Mouse (Mus musculus): ENCODE results near the gene Taf13. TPM values are rescaled to one million over a fixed set of nuclear protein-coding genes. Genes with fewer than 3 reads are reported as not detected.
"Not testable (repeated sequence)": the region's sequence is repeated elsewhere in the genome, so short reads cannot be mapped to it uniquely, and the experiment has no call there.

The Taf13 gene
- total RNA-seq (2021) = 10 to 100 TPM; 14.9 to 15.5 TPM
- long read RNA-seq, experiment 1, transcript Taf13-204 (4 exons, 2,443 nt) = major isoform, 10 of 17 reads
- long read RNA-seq, experiment 1, partial matches to known transcripts = 1 of 17 reads
- long read RNA-seq, experiment 1, other reads (novel, unspliced or antisense) = 4 of 17 reads
- long read RNA-seq, experiment 2, transcript Taf13-204 (4 exons, 2,443 nt) = major isoform, 11 of 12 reads
- long read RNA-seq, experiment 2, partial matches to known transcripts = 0 of 12 reads
- long read RNA-seq, experiment 2, other reads (novel, unspliced or antisense) = 1 of 12 reads

DNA sequence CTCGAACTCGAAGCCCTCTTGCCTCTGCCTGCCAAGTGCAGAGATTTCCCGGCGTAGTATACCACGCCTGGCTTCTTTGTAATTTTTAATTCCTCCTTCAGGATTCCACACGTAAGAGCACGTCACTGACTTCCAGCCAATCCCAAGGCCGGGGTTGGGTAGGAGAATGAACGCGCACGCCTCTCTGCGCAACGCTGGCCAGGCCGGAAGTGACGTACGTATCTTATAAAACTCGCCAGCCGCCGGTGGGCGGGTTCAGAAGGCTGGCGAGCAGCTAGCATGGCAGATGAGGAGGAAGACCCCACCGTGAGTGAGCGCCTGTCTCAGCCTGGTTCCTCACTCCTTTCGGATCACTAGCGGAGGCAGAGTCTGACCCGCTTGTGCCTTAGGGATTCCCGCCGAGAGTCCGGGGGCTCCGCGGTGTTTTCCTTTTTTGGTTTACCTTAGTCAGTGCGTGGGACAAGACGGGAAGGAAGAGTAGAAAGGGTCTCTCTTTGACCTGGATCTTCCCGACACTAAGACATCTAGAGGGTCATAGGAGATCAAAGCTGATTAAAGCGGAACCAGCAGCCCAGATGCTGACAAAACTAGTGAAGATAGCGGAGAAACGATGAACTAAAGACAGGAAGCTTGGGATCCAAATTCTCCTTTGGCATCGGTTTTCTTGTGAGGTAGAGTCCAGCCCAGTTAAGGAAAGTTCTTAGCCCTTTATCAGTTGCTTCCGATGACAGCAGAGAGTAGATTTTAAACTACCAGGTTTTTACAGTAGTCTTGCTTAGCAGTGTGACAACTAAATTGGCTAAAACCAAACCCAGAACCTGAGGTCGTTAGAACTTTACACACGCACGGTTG lies at the start of gene Taf13:
Taf13 (plus strand) TSS at position 256 of the 852 bp plus-strand sequence.
- peak; percentile 98 for DNase-seq

DNA sequence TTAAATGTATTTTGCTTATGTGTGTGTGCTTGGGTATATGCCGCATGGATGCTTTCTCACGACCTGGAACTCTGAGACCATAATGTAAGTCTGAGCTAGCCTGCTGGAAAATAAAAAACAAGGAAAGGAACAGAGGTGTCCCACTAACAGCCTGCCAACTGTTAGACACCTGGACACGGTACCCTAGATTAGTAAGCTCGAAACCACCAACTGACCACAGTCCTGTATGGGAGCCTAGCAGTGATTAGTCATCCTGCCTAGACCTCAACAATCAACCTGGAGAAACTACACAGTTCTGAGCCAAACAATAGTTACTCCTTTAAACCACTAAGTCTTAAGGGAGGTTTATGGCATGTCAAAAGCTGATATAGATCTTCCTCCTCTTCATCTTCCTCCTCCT lies 48.1 kb upstream of the Taf13 start:
- DNase-seq = no peak

DNA sequence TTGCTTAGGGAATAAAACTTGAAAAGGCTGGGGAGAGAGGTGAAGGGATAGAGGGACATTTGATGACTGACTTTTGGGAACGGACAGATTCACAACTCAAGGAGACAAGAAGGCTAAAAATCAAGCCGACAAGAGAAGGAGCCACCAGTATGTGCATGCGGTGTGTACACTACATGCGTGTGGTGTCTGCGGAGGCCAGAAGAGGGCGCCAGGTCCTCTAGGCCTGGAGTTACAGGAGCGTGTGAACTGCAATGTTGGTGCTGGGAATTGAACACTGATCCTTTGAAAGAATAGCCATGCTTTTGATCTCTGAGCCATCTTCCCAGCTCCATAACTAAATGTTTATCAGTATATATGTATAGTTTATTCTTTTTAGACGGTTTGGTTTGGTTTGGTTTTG lies 43.0 kb upstream of the Taf13 start:
- DNase-seq = no peak

DNA sequence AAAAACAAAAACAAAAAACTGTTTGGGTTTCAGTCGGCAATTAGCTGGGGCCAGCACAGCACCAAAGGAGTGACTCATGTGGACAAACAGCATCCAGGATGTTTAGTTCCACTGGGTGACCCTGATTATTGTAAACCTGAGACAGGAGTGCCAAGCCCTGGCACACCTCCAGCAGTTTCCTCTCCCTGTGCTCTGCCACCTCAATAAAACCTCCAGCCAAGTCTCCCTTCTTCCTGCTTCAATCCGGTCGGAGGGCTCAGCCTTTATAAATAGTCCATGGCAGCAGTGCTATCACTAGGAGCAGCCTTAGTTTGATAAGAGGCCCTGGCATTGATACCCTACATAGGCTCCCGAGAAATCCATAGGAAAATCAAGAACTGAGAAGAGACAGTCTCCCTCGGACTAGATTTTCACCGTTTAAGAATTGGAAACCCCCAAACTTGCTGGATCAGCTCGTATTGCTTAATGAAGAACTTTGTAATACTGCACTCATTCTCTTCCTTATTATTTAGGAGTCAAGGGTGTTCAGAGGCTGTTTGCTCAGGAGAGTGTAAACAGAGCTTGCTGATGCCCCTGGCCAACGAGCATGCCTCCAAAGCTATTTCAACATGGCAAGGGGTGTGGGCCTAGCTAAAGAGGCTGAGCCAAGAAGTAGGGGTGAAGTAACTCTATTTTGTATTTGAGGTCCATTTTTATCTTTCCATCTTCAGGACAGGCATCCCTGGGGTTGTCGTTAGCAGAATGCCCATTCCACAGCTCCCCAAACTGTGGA lies 38.2 kb upstream of the Taf13 start:
- peak; percentile 40 to 46 for DNase-seq

DNA sequence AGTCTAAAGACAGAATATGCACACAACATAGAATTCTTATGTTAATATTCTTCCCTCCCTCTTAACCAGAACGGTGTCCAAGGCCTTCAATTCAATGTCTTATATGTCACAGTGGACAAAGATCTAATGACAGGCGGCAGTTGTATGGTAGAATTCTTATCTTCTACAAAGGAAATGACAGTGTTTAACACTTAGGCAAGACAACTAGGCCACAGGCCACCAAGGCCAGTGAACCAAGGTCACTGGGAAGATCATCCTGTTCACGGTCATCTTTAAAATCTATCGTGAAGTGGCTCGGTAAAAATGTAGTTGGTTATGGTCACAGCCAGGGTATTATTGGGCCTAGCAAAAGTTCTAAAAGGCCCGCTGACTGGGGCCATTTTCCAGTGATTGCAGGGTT lies 37.5 kb upstream of the Taf13 start, which contains the start of gene 1700013F07Rik:
1700013F07Rik (plus strand) TSS at position 200 of the 400 bp plus-strand sequence.
- no peak for DNase-seq

DNA sequence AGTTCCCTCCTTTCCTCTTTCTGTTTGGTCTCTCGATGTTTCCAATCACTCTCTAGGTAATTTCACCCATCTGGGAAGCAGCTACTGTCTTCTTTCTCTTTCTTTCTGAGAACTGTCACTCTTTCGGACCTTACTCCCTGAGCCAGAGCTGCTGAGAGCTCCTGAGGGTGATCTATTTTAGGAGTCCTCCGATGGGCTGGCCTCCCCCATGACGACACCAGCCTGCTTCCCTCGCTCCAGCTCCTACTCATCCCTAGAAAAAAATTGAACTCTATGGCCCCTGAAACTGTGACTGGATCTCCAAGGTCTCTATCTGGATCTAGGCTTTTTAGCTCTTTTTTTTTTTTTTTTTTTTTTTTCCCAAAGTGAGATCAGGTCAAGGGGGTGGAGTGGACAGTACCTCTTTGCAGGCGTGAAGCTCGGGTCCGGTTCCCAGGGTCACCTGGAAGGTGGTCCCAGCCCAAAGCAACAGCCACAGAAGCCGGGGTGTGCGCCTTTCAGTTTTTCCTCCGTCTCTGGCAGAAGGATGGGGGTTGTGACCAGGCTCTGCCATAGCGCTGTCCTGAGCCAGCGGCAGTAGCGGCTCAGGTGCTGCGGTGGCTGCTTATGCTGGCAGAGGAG lies 35.5 kb upstream of the Taf13 start:
- no peak for DNase-seq

DNA sequence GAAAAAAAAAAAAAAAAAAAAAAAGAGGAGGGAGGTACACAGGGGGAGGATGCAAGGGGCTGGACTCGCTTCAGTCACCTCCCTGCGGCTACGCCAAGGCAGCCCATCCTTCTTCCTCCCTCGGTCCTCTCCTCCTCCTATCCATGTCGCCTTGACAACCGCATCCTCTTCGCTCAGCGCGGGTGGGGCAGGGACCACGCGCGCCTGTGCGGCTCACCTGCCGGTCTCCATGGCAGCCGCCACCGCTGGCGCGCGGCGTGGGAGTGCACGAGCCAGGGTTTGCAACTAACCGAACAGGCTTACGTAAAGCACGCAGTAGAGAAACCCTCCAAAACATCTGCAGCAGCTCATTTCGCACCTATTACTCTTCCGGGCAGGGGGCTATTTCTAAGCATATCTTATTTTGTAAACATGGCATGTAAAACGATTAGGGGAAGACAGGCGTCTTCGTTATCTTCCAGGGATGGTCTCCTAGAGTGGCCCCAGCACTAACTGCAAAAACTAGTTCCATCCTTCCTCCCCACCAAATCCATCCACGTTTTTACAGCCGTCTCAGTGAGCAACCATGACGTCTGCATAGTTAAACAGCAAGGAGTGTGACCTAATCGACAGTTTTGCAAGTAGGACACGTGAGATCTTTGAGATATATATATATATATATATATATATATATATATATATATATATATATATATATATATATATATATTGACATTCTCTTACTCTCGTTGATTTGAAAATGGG lies 34.8 kb upstream of the Taf13 start, which contains the start of gene 5330417C22Rik:
5330417C22Rik (minus strand) TSS at position 20 of the 744 bp plus-strand sequence.
- DNase-seq = peak; percentile 8 to 22

DNA sequence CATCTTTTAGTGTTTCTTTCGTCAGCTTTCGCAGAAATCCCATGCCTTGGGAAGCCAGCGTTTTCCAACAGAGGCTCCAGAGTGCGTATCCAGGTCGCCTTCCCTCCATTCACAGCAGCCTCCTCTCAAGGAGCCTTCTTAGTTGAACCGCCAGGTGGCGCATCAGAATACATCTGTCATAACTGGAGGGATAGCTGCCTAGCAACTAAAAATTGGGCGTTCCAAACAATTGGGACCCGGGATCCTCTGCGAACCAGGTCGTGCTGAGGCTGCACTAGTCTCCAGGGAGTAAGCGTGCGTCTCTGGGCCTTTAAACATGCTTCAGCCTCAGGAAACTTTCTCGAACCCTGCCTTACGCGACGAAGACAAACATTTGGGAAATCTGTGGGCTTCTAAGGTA lies 34.2 kb upstream of the Taf13 start:
- peak; percentile 85 to 90 for DNase-seq

DNA sequence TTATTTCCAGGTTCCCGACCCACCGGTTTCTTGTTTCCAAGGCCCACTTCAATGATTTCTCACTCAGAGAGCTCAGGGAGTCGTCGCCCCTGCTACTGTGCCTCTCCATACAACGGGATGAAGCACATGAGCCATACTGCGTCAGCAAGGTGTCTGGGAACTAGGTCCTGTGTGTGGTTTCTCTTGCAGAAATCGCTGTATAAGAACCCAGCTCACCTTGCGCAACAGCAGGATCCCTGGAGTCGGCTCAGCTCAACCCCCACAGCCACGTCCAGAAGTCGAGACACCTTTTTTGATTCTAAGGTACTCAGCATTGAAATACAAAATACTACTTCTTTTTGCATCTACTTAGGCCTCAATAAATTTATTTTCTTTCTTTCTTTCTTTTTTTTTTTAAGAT lies 29.2 kb upstream of the Taf13 start:
- DNase-seq = no peak

DNA sequence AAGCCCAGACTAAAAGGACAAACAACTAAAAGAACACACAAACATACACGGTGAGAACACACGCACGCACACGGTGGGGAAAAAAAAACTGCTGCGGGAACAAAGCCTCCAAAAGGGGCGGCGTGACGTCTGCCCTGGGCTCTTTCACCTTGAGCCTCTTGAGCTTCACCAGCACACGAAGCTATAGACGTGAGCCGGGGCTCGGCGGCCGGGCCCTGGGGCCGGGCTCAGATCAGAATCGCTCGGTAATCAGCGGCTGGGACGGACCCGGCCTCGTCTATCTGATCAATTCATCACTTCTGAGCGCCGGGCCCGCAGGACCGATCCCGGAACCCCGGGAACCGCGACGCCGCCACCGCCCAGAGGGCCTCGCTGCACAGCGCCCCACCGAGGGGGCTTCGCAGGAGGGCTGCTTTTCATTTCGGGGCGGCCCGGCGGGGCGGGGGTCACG lies 17.4 kb upstream of the Taf13 start:
- peak in 1 of 2 experiments; percentile 37 for DNase-seq

DNA sequence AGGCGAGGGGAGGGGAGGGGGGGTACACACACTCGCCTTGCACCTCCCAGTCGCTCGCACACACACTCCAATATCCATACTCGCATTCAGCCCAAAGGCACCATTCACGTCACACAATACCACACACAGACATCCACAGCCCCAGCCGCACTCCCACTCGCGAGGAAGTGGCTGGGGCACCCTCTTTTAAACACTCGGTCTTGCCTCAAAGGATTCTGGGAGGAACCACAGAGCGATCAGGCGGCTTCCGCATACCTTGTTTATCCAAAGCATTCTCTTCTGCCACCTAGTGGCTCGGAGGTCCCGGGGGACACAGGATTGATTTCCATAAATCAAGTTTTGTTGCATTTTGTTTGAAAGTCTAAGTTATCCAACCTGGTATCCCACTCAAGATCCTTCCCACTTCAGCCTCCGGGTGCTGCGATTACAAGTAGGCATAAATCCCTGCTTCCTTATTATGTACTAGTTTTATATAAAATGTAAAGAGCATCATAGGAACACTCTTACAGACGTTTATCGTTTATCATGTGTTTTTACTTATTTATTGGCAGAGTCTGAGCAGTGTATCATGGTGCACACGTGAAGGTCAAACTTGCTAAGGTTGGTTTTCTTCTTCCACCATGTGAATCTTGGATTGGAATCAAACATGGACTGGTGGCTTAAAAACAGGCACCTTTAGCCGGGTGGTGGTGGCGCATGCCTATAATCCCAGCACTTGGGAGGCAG lies 16.7 kb upstream of the Taf13 start:
- peak; percentile 95 to 97 for DNase-seq

DNA sequence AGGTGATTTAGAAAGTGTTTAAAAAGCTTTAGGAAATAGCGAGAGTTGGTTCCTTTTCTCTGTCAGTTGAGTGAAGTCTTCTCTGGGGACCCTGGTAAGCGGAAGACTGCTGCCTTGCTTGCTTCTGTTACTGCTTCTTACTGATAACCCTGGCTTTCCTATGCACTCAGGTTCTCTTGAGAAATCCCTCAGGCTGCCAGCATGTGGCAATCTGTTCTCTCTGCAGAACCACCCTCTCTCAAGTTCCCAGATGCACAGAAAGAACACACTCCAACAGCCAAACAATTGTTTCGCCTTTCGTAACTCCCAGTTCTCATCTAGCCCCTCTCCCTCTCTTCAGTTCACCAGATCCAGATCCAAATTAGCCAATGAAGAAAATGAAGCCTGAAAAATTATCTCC lies 13.6 kb upstream of the Taf13 start:
- DNase-seq = no peak

DNA sequence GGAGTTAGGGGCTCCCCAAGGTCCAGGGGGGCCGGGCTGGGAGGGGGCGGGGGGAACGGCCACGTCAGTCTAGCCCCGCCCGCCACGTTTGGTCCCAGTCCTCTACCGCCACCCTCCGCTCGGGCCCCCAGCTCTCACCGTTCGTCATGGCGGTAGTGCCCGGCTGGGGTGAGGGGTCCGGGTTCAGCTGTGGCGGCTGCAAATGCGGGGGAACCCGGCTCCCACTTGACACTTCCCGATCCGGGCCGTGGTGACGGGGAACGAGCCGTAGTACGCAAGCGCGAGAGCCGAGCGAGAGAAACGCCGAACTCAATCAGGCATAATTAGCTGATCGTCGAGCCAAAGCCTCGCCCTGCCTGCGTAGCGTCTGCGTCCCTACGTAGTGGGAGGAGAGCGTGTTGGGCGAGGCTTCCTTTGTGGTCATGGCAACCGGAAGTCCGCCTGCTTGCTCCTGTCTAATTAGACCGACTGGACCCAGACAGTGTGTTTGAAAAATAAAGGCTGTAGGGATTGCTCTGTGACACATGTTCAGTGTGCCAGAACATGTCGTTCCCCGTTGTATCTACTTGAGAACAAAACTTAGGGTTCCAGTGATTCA lies 9.3 kb upstream of the Taf13 start, which contains the start of gene Tmem167b:
Tmem167b (minus strand) TSS at position 334 of the 598 bp plus-strand sequence.
- peak; percentile 99 for DNase-seq

DNA sequence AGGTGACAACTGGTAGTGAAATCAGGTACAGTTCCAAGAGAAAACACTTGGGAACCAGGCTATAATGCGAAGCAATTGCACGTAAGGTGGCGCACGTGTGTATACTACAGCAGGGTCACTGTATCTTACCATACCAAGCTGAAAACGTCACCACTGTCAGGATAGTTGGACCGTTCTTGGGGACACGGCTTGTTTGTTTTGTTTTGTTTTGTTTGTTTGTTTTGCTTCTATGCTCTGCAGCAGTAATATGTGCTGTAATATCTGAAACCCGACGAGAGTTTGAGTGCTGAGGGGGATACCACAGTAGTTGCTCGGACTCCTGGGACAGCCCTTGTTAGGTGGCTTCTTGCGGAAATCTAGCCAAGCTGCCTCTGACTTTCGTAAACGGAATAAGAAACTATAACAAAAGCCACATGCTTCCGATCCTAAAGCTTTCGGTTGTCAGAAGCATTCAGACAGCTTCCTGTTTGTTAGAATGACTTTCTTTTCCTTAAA lies 8.7 kb upstream of the Taf13 start:
- peak; percentile 26 to 57 for DNase-seq

DNA sequence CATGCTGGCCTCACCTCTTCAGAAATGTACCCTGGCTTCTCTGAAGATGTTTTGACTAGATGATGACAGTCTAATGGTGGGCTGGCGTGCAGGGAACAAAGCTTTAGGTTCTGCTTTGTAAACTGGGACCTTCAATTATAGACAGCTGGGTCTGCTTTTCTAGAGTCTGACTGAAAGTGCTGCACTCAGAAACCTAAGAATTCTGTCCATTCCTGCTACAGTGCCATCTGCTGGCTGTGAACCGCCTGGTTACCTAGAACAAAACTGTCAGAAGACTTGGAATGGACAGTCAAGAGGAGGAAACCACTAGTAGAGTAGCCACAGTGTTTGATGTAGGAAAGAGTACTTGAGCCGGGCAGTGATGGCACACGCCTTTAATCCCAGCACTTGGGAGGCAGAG lies 8.2 kb upstream of the Taf13 start:
- peak; percentile 85 to 92 for DNase-seq

DNA sequence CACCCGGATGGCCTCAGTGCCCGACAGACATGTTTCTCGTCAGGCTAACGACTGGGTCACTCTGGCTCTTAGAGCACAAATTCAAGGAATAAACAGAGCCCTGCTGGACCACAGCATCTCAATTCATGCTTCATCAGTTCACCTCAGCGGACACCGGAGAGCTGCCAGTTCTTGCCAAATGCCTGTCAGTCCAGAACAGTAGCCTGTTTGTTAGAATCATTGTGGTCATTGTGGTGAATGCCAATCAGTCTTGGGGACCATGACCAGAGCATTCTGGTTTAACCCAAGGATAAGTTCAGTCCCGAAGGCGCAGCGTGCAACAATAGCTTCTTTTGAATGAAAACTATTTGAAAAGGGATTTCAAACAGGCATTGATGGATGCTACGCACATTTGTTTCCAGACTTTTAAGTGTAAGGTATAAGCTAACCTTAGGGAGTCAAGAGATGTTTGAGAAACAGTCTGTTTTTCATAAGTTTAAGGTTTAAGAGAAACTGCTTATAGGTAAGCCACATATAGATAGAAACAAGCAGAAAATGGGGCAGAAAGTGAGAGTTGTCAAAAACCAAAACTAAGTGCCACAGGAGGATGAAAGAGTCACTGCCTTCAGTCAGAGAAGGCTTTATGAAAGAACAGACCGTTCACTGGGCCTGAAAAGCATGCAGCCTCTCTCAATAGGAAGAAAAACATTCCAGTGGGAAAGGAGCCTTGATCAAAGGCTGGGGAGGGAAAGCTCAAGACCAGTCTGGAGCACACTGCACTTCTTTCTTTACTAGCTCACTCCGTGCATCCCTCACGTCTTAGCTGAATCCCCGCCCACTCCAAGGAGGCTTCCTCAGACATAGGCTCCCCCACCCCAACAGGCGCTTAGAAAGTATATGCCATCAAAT lies 3.3 kb upstream of the Taf13 start:
- DNase-seq = no peak

DNA sequence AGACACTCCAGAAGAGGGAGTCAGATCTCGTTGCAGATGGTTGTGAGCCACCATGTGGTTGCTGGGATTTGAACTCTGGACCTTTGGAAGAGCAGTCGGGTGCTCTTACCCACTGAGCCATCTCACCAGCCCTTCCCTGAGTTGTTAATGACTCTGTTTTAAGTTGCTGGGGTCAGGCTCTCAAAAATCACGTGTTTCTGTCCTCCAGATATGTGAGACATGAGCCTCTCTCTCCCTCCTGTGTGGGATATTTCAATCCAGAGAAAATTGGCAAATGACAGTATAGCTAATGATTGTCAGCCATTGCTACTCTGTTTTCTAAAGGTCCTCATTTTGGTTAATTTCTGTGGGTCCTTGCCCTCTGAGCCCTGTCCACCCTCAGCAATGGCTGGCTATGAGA lies 1.9 kb upstream of the Taf13 start:
- DNase-seq = not testable (repeated sequence)

DNA sequence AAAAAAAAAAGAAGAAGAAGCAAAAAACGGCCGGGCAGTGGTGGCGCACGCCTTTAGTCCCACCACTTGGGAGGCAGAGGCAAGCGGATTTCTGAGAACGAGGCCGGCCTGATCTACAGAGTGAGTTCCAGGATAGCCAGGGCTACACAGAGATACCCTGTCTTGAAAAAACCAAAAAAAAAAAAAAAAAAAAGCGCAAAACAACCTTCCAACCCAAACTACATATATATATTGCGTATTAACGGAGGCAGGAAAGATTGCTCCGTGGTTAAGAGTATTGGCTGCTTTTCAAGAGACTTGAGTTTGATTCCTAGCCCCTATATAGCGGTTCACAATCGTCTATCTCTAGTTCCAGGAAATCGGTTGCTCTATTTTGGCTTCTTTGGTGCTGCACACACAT lies 685 bp upstream of the Taf13 start:
- DNase-seq = no peak
